Mouse (Mus musculus) midbrain, postnatal 0 days (tissue): Measurements from ENCODE around the gene Kdm4b. TPM values are rescaled to one million over a fixed set of nuclear protein-coding genes. Genes with fewer than 3 reads are reported as not detected.

Experiments used
- ATAC-seq: fragments of 200-750 bp; cut with Nextera tagmentation; 2 replicates; pipeline ENCODE4 v1.8.0; 2017; ENCODE audit warnings: moderate number of reproducible peaks, mild to moderate bottlenecking, moderate TSS enrichment, moderate library complexity; ENCODE audit not compliant: low FRiP score
- DNase-seq: peaks from one replicate; pipeline ENCODE4 v3.0.0-alpha.2; 2015; ENCODE audit warnings: low spot score
- H3K27ac ChIP-seq: fragments of 300-500 bp; sonication (generic); 2 replicates; pipeline ENCODE4 v1.5.1; 2014; ENCODE audit warnings: low read depth, mild to moderate bottlenecking, low read length, mixed read lengths
- H3K27me3 ChIP-seq: fragments of 300-500 bp; sonication (generic); 2 replicates; pipeline ENCODE4 v1.6.1; 2014; ENCODE audit warnings: low read length, control low read depth, mixed read lengths; ENCODE audit not compliant: insufficient read depth
- H3K36me3 ChIP-seq: fragments of 300-500 bp; sonication (generic); 2 replicates; pipeline ENCODE4 v1.6.1; 2014; ENCODE audit warnings: low read length, control low read depth, mixed read lengths; ENCODE audit not compliant: insufficient read depth
- H3K4me1 ChIP-seq: fragments of 300-500 bp; sonication (generic); 2 replicates; pipeline ENCODE4 v1.6.1; 2014; ENCODE audit warnings: mild to moderate bottlenecking, control low read depth, antibody characterized with exemption, low read length, mixed read lengths; ENCODE audit not compliant: insufficient read depth
- H3K4me2 ChIP-seq: fragments of 300-500 bp; sonication (generic); 2 replicates; pipeline ENCODE4 v1.6.1; 2014; ENCODE audit warnings: low read depth, mild to moderate bottlenecking, low read length, mixed read lengths; ENCODE audit not compliant: poor library complexity, severe bottlenecking
- H3K4me3 ChIP-seq: fragments of 300-500 bp; sonication (generic); 2 replicates; pipeline ENCODE4 v1.5.1; 2014; ENCODE audit warnings: low read depth, mild to moderate bottlenecking, low read length, moderate library complexity
- H3K9ac ChIP-seq: fragments of 300-500 bp; sonication (generic); replicated peaks from 2 replicates; pipeline ENCODE4 v1.6.1; 2014; ENCODE audit warnings: mild to moderate bottlenecking, low read length, moderate library complexity, mixed read lengths; ENCODE audit not compliant: poor library complexity, severe bottlenecking
- H3K9me3 ChIP-seq: fragments of 300-500 bp; sonication (generic); 2 replicates; pipeline ENCODE4 v1.6.1; 2016; ENCODE audit warnings: low read length, control low read depth
- CTCF ChIP-seq: IDR thresholded peaks from 2 replicates; pipeline ENCODE4 v1.5.1; 2016; ENCODE audit warnings: antibody characterized with exemption, mild to moderate bottlenecking
- WGBS: fragments of 180-500 bp; shearing (Covaris S2); extraction: QIAGEN DNeasy Blood & Tissue Kit; methylation state at CpG from one replicate; pipeline ENCODE4 v1.1.7; 2014; 5-methylcytosine and 5-hydroxymethylcytosine counted together
- polyA plus RNA-seq: library from polyadenylated mRNA; unstranded; fragments of >200 nt; fragmentation: Nextera tagmentation; extraction: Ambion mirVana; gene quantifications from 2 replicates; pipeline ENCODE4 v1.2.1, GENCODE M21; 2015
- total RNA-seq: library from RNA; depleted of rRNA; stranded (reverse); fragments of >200 nt; gene quantifications from 2 replicates; pipeline ENCODE4 v1.2.3, GENCODE M21; 2014

Gene Kdm4b
- total and polyA plus RNA-seq, 2 experiments from 2014 or later, result 45.6 to 140 TPM

GRCm38 (mm10) chr17:56427857-56428256 lies 102.0 kb downstream of the Kdm4b start:
- Histone ChIP-seq H3K27me3 (no peaks in the 10 kb centered on the region), H3K4me2 (no peak overlapping the region), H3K4me3 (no peak overlapping the region), H3K4me1 (no peaks in the 10 kb centered on the region), H3K9ac (no peak overlapping the region), H3K36me3 (peaks cover 44% of the 10 kb centered on the region), H3K27ac (no peak overlapping the region), H3K9me3 (no peaks in the 10 kb centered on the region)
- no peak for TF ChIP-seq CTCF
- DNase-seq (no peak), ATAC-seq (no peak)
- WGBS, result 80% methylated on average over 27 of the region's 28 CpGs

GRCm38 (mm10) chr17:56431582-56431981 lies 105.7 kb downstream of the Kdm4b start:
- H3K36me3 ChIP-seq, result peaks cover 60% of the 10 kb centered on the region
- no peak overlapping the region for H3K4me3 ChIP-seq
- no peak for TF ChIP-seq CTCF
- ATAC-seq, result no peak
- WGBS, result 77% methylated on average over 3 of the region's 3 CpGs
- no peaks in the 10 kb centered on the region for H3K4me1 ChIP-seq
- no peak overlapping the region for H3K4me2 ChIP-seq
- H3K27ac ChIP-seq, result no peak overlapping the region
- no peak overlapping the region for H3K9ac ChIP-seq
- DNase-seq, result no peak
- H3K27me3 ChIP-seq, result no peaks in the 10 kb centered on the region
- H3K9me3 ChIP-seq, result no peaks in the 10 kb centered on the region

GRCm38 (mm10) chr17:56439731-56440460 lies 114.0 kb downstream of the Kdm4b start:
- H3K4me1 ChIP-seq, result no peaks in the 10 kb centered on the region
- WGBS, result 61% methylated on average over 15 of the region's 15 CpGs
- no peaks in the 10 kb centered on the region for H3K27me3 ChIP-seq
- H3K36me3 ChIP-seq, result peaks cover 56% of the 10 kb centered on the region
- H3K9ac ChIP-seq, result no peak overlapping the region
- no peak overlapping the region for H3K27ac ChIP-seq
- H3K4me3 ChIP-seq, result no peak overlapping the region
- no peak for TF ChIP-seq CTCF
- no peak for ATAC-seq
- no peak for DNase-seq
- H3K9me3 ChIP-seq, result no peaks in the 10 kb centered on the region
- H3K4me2 ChIP-seq, result no peak overlapping the region

DNA sequence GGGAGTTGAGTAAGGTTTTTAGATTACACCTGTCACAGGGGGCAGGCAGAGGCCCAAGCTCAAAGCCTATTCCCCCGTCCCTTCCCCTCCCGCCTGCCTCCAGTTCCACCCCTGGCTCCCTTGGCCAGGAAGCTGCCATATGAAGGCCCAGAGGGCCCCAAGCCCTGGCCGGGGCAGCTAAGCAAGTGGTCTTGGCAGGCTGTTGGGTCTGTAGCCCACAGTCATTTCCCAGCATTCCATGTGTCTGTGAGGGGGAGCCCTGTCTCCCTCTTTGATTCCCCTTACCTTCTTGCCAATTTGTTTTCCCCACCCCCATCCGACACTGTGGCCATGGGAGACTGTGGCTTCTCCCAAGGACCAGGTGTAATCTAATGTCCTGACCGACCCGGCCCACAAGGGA lies 116.5 kb downstream of the Kdm4b start:
- 74% methylated on average over 6 of the region's 6 CpGs for WGBS
- H3K4me3 ChIP-seq, result no peak overlapping the region
- no peak overlapping the region for H3K9ac ChIP-seq
- no peaks in the 10 kb centered on the region for H3K27me3 ChIP-seq
- H3K9me3 ChIP-seq, result no peaks in the 10 kb centered on the region
- TF ChIP-seq CTCF, result no peak
- DNase-seq, result peak; percentile 60
- peaks cover 41% of the 10 kb centered on the region for H3K36me3 ChIP-seq
- H3K4me1 ChIP-seq, result no peaks in the 10 kb centered on the region
- H3K27ac ChIP-seq, result no peak overlapping the region
- ATAC-seq, result no peak
- no peak overlapping the region for H3K4me2 ChIP-seq

GRCm38 (mm10) chr17:56443341-56443795 lies 117.5 kb downstream of the Kdm4b start:
- no peak for TF ChIP-seq CTCF
- no peak for DNase-seq
- Histone ChIP-seq H3K36me3 (peaks cover 44% of the 10 kb centered on the region), H3K9ac (no peak overlapping the region), H3K27me3 (no peaks in the 10 kb centered on the region), H3K9me3 (no peaks in the 10 kb centered on the region), H3K4me1 (no peaks in the 10 kb centered on the region), H3K27ac (no peak overlapping the region), H3K4me2 (no peak overlapping the region), H3K4me3 (no peak overlapping the region)
- 86% methylated on average over 5 of the region's 5 CpGs for WGBS
- ATAC-seq, result no peak

DNA sequence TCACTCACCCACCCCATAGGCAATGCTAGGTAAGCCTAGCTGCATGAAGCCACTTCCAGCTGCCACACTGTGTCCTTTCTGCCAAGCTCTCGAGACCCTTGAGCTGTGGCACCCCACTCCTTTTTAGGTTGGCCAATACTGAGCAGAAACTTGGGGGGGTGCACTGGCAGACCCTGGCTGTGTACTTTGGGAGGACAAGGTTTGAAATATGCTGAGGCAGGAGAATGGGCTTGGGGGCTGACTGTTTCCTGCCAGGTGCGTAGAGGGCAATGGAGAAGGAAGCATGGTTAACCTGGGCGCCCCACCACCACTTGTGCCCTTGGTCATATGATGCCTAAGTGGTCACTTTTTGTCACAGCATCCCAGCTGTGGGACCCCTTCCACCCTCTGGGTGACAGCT lies 118.9 kb downstream of the Kdm4b start:
- DNase-seq, result no peak
- Histone ChIP-seq H3K36me3 (peaks cover 58% of the 10 kb centered on the region), H3K4me1 (no peaks in the 10 kb centered on the region), H3K4me3 (no peak overlapping the region), H3K9me3 (no peaks in the 10 kb centered on the region), H3K9ac (no peak overlapping the region), H3K27ac (peak overlapping the region; percentile 38; the same call in 1 of the 2 replicates), H3K27me3 (no peaks in the 10 kb centered on the region), H3K4me2 (no peak overlapping the region)
- 95% methylated on average over 3 of the region's 3 CpGs for WGBS
- no peak for ATAC-seq
- TF ChIP-seq CTCF, result no peak
